Mouse (Mus musculus): Measurements from ENCODE around the gene Cyp27a1. TPM values are rescaled to one million over a fixed set of nuclear protein-coding genes. Genes with fewer than 3 reads are reported as not detected.

The Cyp27a1 gene
- total RNA-seq (2023), result 10 to 100 TPM; 16.2 to 18.0 TPM

DNA sequence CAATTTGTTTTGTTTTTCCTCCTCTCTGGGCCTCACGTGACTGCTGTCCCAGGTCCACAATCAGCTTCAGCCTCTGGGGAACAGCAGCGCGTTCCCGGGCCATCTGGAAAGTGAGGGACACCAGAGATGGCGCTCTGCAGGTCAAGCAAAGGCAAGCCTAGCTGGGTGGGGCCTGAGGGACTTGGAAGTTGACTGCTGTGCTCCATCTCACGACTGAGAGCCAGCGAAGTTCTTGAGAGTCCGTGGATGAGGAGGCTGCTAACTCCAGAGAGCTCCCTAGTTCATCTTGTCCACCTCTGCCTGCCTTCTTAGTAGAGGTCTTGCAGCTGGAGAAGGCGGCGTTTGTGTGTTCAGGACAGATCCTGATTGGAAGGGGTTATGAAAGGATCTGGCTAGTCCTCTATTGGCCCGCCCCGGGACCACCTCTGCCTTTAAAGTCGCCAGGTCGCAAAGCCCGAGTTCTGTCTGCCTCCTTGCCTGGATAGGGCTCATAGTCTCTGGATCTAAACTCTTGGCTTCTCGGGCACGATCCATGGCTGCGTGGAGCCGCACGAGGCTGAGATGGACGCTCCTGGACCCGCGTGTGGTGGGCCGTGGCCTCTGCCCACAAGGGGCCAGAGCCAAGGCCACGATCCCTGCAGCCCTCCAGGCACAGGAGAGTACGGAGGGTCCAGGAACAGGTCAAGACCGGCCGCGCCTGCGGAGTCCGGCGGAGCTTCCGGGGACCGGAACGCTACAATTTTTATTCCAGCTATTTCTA lies at the start of gene Cyp27a1:
TSS of gene Cyp27a1 (plus strand) at position 476 of the 760 bp plus-strand sequence.

DNA sequence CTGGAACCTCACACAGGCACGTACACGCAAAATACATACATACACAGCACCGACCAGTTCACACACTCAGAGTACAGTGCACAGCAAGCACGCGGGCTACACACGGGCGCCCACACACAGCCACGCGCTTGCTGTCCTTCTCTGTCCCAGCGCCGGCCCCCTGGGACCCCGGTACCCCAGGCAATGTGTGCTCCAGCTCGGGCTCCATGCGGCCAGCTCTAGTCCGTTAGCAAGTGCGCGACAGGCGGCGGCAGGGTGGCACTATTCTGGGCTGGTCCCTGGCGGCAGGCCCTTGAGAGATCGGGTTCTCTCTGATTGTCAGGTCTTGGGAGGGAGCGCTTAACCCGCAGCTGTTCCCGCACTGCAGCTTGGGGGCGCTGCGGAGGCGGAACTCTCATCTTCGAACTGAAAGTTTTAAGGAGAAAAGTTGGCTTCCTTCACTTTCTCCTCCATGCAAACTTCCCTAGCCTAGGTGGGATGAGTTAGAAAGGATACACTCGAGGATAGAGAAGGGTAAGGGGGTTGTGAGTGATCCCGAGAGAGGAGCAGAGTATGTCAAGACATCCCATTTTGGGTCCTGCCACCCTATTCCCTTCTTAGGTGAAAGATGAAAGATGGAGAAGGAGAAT lies 35.4 kb downstream of the Cyp27a1 start, which contains the start of gene Prkag3:
TSS of gene Prkag3 (minus strand) at position 579 of the 629 bp plus-strand sequence.

DNA sequence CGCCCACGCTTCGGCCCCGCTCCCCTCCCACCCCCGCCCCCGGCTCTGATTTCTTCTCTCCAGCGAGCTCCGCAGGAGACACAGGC lies 58.3 kb downstream of the Cyp27a1 start, which contains the start of gene Wnt6:
TSS of gene Wnt6 (plus strand) at position 48 of the 86 bp plus-strand sequence.

Other genes with a start within 250 kb of the Cyp27a1 start
- gene Cnot9, start 207.5 kb upstream of the Cyp27a1 start, total RNA-seq (2023), result 10 to 100 TPM; 28.8 to 31.2 TPM
- under 1 TPM; 0.29 to 0.80 TPM for gene Plcd4, start 170.7 kb upstream of the Cyp27a1 start, total RNA-seq (2023)
- 10 to 100 TPM; 27.2 to 37.4 TPM for gene Usp37, start 169.3 kb upstream of the Cyp27a1 start, total RNA-seq (2023)
- 10 to 100 TPM; 44.8 to 46.3 TPM for gene Zfp142, start 125.3 kb upstream of the Cyp27a1 start, total RNA-seq (2023)
- 10 to 100 TPM in 1 of 2 experiments, 1 to 10 TPM in 1; 9.2 to 12.7 TPM for gene Bcs1l, start 125.3 kb upstream of the Cyp27a1 start, total RNA-seq (2023)
- gene Rnf25, start 112.2 kb upstream of the Cyp27a1 start, total RNA-seq (2023), result 10 to 100 TPM; 65.3 to 66.4 TPM
- gene Stk36, start 112.1 kb upstream of the Cyp27a1 start, total RNA-seq (2023), result under 1 TPM in 1 of 2 experiments, not detected in 1; 0.75 TPM
- gene Ttll4, start 51.8 kb upstream of the Cyp27a1 start, total RNA-seq (2023), result 10 to 100 TPM; 47.2 to 51.5 TPM
- not detected for gene Prkag3, start 35.6 kb downstream of the Cyp27a1 start, total RNA-seq (2023)
- not detected for gene Wnt6, start 58.3 kb downstream of the Cyp27a1 start, total RNA-seq (2023)
- 1 to 10 TPM; 2.2 to 3.0 TPM for gene Wnt10a, start 77.9 kb downstream of the Cyp27a1 start, total RNA-seq (2023)
- gene Cdk5r2, start 141.4 kb downstream of the Cyp27a1 start, total RNA-seq (2023), result not detected
- not detected for gene Fev, start 171.8 kb downstream of the Cyp27a1 start, total RNA-seq (2023)
- gene Cryba2, start 179.6 kb downstream of the Cyp27a1 start, total RNA-seq (2023), result not detected
- not detected for gene Cfap65, start 222.0 kb downstream of the Cyp27a1 start, total RNA-seq (2023)
- gene Ihh, start 238.1 kb downstream of the Cyp27a1 start, total RNA-seq (2023), result under 1 TPM in 1 of 2 experiments, not detected in 1; 0.49 TPM

All from B cell, adult 67 days (primary cell).